Mouse (Mus musculus): ENCODE results near the gene Gap43. TPM values are rescaled to one million over a fixed set of nuclear protein-coding genes. Genes with fewer than 3 reads are reported as not detected.
"Not testable (repeated sequence)": the region's sequence is repeated elsewhere in the genome, so short reads cannot be mapped to it uniquely, and the experiment has no call there.

Gap43 gene
- total and polyA plus RNA-seq, 2 experiments from 2014 or later = 874 to 2,398 TPM

GRCm38 (mm10) chr16:42262935-42263542 is 77.4 kb downstream of the Gap43 start:
- no peak for ATAC-seq (ENCODE audit: low FRiP score)
- no peaks in the 10 kb centered on the region for H3K4me1 ChIP-seq (ENCODE audit: insufficient read depth, low read length)
- no peak overlapping the region for H3K4me2 ChIP-seq (ENCODE audit: low read depth, low read length, poor library complexity, severe bottlenecking)
- no peak for DNase-seq (ENCODE audit: low spot score)
- no peak overlapping the region for H3K27ac ChIP-seq (ENCODE audit: low read depth, low read length)
- WGBS = 91% methylated on average over 5 of the region's 5 CpGs
- no peak overlapping the region for H3K4me3 ChIP-seq (ENCODE audit: low read depth, low read length)
- no peaks in the 10 kb centered on the region for H3K9me3 ChIP-seq (ENCODE audit: low read length)
- no peaks in the 10 kb centered on the region for H3K27me3 ChIP-seq (ENCODE audit: insufficient read depth, low read length)
- H3K9ac ChIP-seq (replicated peaks; ENCODE audit: low read length, poor library complexity, severe bottlenecking) = no peak overlapping the region
- TF ChIP-seq CTCF (IDR thresholded peaks at IDR 0.05) = no peak
- no peaks in the 10 kb centered on the region for H3K36me3 ChIP-seq (ENCODE audit: insufficient read depth, low read length)

GRCm38 (mm10) chr16:42255693-42256092 is 84.8 kb downstream of the Gap43 start:
- Histone ChIP-seq H3K4me1 (ENCODE audit: insufficient read depth, low read length) (no peaks in the 10 kb centered on the region), H3K27me3 (ENCODE audit: insufficient read depth, low read length) (no peaks in the 10 kb centered on the region), H3K4me3 (ENCODE audit: low read depth, low read length) (no peak overlapping the region), H3K9ac (replicated peaks; ENCODE audit: low read length, poor library complexity, severe bottlenecking) (no peak overlapping the region), H3K4me2 (ENCODE audit: low read depth, low read length, poor library complexity, severe bottlenecking) (no peak overlapping the region), H3K36me3 (ENCODE audit: insufficient read depth, low read length) (no peaks in the 10 kb centered on the region; the same call in 1 of the 2 replicates), H3K27ac (ENCODE audit: low read depth, low read length) (peak overlapping the region; percentile 8; the same call in 1 of the 2 replicates), H3K9me3 (ENCODE audit: low read length) (no peaks in the 10 kb centered on the region)
- 65% methylated on average over 11 of the region's 11 CpGs for WGBS
- ATAC-seq (ENCODE audit: low FRiP score) = peak; percentile 47; the same call in 1 of the 2 replicates
- peak; percentile 89 for DNase-seq (ENCODE audit: low spot score)
- TF ChIP-seq CTCF (IDR thresholded peaks at IDR 0.05) = no peak

- no peak for DNase-seq (ENCODE audit: low spot score)
- H3K9me3 ChIP-seq (ENCODE audit: low read length) = no peaks in the 10 kb centered on the region
- WGBS = 79% methylated on average over 3 of the region's 3 CpGs
- H3K36me3 ChIP-seq (ENCODE audit: insufficient read depth, low read length) = no peaks in the 10 kb centered on the region; the same call in 1 of the 2 replicates
- no peak overlapping the region for H3K9ac ChIP-seq (replicated peaks; ENCODE audit: low read length, poor library complexity, severe bottlenecking)
- no peaks in the 10 kb centered on the region for H3K27me3 ChIP-seq (ENCODE audit: insufficient read depth, low read length)
- ATAC-seq (ENCODE audit: low FRiP score) = no peak
- no peak overlapping the region for H3K4me3 ChIP-seq (ENCODE audit: low read depth, low read length)
- no peaks in the 10 kb centered on the region for H3K4me1 ChIP-seq (ENCODE audit: insufficient read depth, low read length)
- H3K27ac ChIP-seq (ENCODE audit: low read depth, low read length) = peak overlapping the region; percentile 8; the same call in 1 of the 2 replicates
- no peak for TF ChIP-seq CTCF (IDR thresholded peaks at IDR 0.05)
- no peak overlapping the region for H3K4me2 ChIP-seq (ENCODE audit: low read depth, low read length, poor library complexity, severe bottlenecking)
Observed at GRCm38 (mm10) chr16:42255222-42255621, 85.2 kb downstream of the Gap43 start.

GRCm38 (mm10) chr16:42252252-42252651 is 88.2 kb downstream of the Gap43 start:
- H3K9me3 ChIP-seq (ENCODE audit: low read length) = no peaks in the 10 kb centered on the region
- TF ChIP-seq CTCF (IDR thresholded peaks at IDR 0.05) = no peak
- H3K36me3 ChIP-seq (ENCODE audit: insufficient read depth, low read length) = no peaks in the 10 kb centered on the region; the same call in 1 of the 2 replicates
- no peaks in the 10 kb centered on the region for H3K4me1 ChIP-seq (ENCODE audit: insufficient read depth, low read length)
- DNase-seq (ENCODE audit: low spot score) (no peak), ATAC-seq (ENCODE audit: low FRiP score) (no peak)
- no peak overlapping the region for H3K9ac ChIP-seq (replicated peaks; ENCODE audit: low read length, poor library complexity, severe bottlenecking)
- H3K27me3 ChIP-seq (ENCODE audit: insufficient read depth, low read length) = no peaks in the 10 kb centered on the region
- H3K27ac ChIP-seq (ENCODE audit: low read depth, low read length) = no peak overlapping the region
- H3K4me3 ChIP-seq (ENCODE audit: low read depth, low read length) = no peak overlapping the region
- 79% methylated on average over 5 of the region's 5 CpGs for WGBS
- no peak overlapping the region for H3K4me2 ChIP-seq (ENCODE audit: low read depth, low read length, poor library complexity, severe bottlenecking)

- not testable (repeated sequence) for ATAC-seq (ENCODE audit: low FRiP score); H3K4me2 ChIP-seq (ENCODE audit: low read depth, low read length, poor library complexity, severe bottlenecking)
- WGBS = 84% methylated on average over 3 of the region's 3 CpGs
Observed at GRCm38 (mm10) chr16:42244121-42244520, 96.3 kb downstream of the Gap43 start.

GRCm38 (mm10) chr16:42231306-42231705 is 109.1 kb downstream of the Gap43 start:
- Histone ChIP-seq H3K27me3 (ENCODE audit: insufficient read depth, low read length) (no peaks in the 10 kb centered on the region), H3K4me3 (ENCODE audit: low read depth, low read length) (no peak overlapping the region), H3K27ac (ENCODE audit: low read depth, low read length) (no peak overlapping the region), H3K4me2 (ENCODE audit: low read depth, low read length, poor library complexity, severe bottlenecking) (no peak overlapping the region), H3K4me1 (ENCODE audit: insufficient read depth, low read length) (no peaks in the 10 kb centered on the region), H3K9me3 (ENCODE audit: low read length) (no peaks in the 10 kb centered on the region), H3K9ac (replicated peaks; ENCODE audit: low read length, poor library complexity, severe bottlenecking) (no peak overlapping the region), H3K36me3 (ENCODE audit: insufficient read depth, low read length) (no peaks in the 10 kb centered on the region)
- TF ChIP-seq CTCF (IDR thresholded peaks at IDR 0.05) = peak; percentile 13; the same call in 1 of the 2 replicates
- ATAC-seq (ENCODE audit: low FRiP score) (no peak), DNase-seq (ENCODE audit: low spot score) (no peak)
- WGBS = 73% methylated on average over 4 of the region's 4 CpGs

More at GRCm38 (mm10) chr16:42244121-42244520, 96.3 kb downstream of the Gap43 start:
- DNase-seq (ENCODE audit: low spot score); H3K27me3 ChIP-seq (ENCODE audit: insufficient read depth, low read length); H3K4me1 ChIP-seq (ENCODE audit: insufficient read depth, low read length); H3K27ac ChIP-seq (ENCODE audit: low read depth, low read length); H3K9me3 ChIP-seq (ENCODE audit: low read length); H3K36me3 ChIP-seq (ENCODE audit: insufficient read depth, low read length); H3K4me3 ChIP-seq (ENCODE audit: low read depth, low read length); H3K9ac ChIP-seq (replicated peaks; ENCODE audit: low read length, poor library complexity, severe bottlenecking): not testable (repeated sequence)

Small RNA genes lying within 50 kb of the gene (microRNA-seq; reads per million reads assigned to microRNA genes)
- 239 reads per million, percentile 56 among the genes with 10 or more reads in this experiment for gene Mir6540 (ENCODE audit: borderline number of aligned reads)

Data from midbrain, postnatal 0 days (tissue).